Mouse (Mus musculus) monocyte, adult 5-6 weeks (primary cell): ENCODE data around the gene Gfm1. TPM values are rescaled to one million over a fixed set of nuclear protein-coding genes. Genes with fewer than 3 reads are reported as not detected.
A peak's percentile ranks its signal among the peaks of the same experiment; 100 is the strongest.

Experiments
- ATAC-seq: fragments of 153-309, 156-312 bp; replicated peaks from 2 replicates; pipeline ENCODE4 v1.8.0; 2017; ENCODE audit warnings: mild to moderate bottlenecking; ENCODE audit not compliant: low TSS enrichment, insufficient number of reproducible peaks, severe bottlenecking, poor library complexity, low FRiP score
- total RNA-seq: library from RNA; stranded (forward); fragments of 200-1000, 200-491, 200-594 nt; gene quantifications from 3 replicates; pipeline ENCODE4 v1.2.3, GENCODE M21; 2017

Gfm1 gene
- 21.0 to 39.6 TPM (median 28.6 TPM) in 3 replicates for total RNA-seq

- peak; percentile 98 for ATAC-seq
Measured at GRCm38 (mm10) chr3:67429999-67430380, at the start of gene Gfm1. Gfm1 (plus strand) TSS chr3:67430096.

GRCm38 (mm10) chr3:67429338-67429998 lies 428 bp upstream of the Gfm1 start:
- no peak for ATAC-seq

GRCm38 (mm10) chr3:67434011-67434410 lies 4.1 kb downstream of the Gfm1 start:
- no peak for ATAC-seq

- ATAC-seq, result no peak
Measured at GRCm38 (mm10) chr3:67447143-67447542, 17.2 kb downstream of the Gfm1 start.

GRCm38 (mm10) chr3:67449660-67450059 lies 19.8 kb downstream of the Gfm1 start:
- no peak for ATAC-seq

GRCm38 (mm10) chr3:67450601-67451210 lies 20.8 kb downstream of the Gfm1 start:
- no peak for ATAC-seq

- ATAC-seq, result no peak
Measured at GRCm38 (mm10) chr3:67459881-67460280, 30.0 kb downstream of the Gfm1 start.

- ATAC-seq, result no peak
Measured at GRCm38 (mm10) chr3:67462015-67462414, 32.1 kb downstream of the Gfm1 start.

GRCm38 (mm10) chr3:67462578-67462977 lies 32.7 kb downstream of the Gfm1 start:
- ATAC-seq, result no peak

- no peak for ATAC-seq
Measured at GRCm38 (mm10) chr3:67463001-67463400, 33.1 kb downstream of the Gfm1 start.

GRCm38 (mm10) chr3:67463450-67464372 lies 33.8 kb downstream of the Gfm1 start, which contains the start of gene Lxn:
Lxn (minus strand) TSS chr3:67463926.
- ATAC-seq, result peak; percentile 61; the same call in 1 of the 2 replicates

- ATAC-seq, result no peak
Measured at GRCm38 (mm10) chr3:67466576-67466975, 36.7 kb downstream of the Gfm1 start.

GRCm38 (mm10) chr3:67467281-67467680 lies 37.4 kb downstream of the Gfm1 start:
- no peak for ATAC-seq

- no peak for ATAC-seq
Measured at GRCm38 (mm10) chr3:67471408-67472127, 41.7 kb downstream of the Gfm1 start.

- no peak for ATAC-seq
Measured at GRCm38 (mm10) chr3:67473438-67473837, 43.5 kb downstream of the Gfm1 start.

- no peak for ATAC-seq
Measured at GRCm38 (mm10) chr3:67479806-67480205, 49.9 kb downstream of the Gfm1 start.

- ATAC-seq, result no peak
Measured at GRCm38 (mm10) chr3:67482400-67482799, 52.5 kb downstream of the Gfm1 start.

GRCm38 (mm10) chr3:67485233-67485632 lies 55.3 kb downstream of the Gfm1 start:
- ATAC-seq, result no peak

GRCm38 (mm10) chr3:67490156-67490555 lies 60.3 kb downstream of the Gfm1 start:
- ATAC-seq, result no peak
